Comparison of ENCODE assay signal across 8 mouse cellular contexts in genomic region chr13:93498211-93499166, GRCm38 (mm10). TPM values are rescaled to one million over a fixed set of nuclear protein-coding genes. Genes with fewer than 3 reads are reported as not detected.
A peak's percentile ranks its signal among the peaks of the same experiment; 100 is the strongest.
DNase-seq lines count a peak whose midpoint lies in the region.

No protein-coding gene starts in this region.

- peak; percentile 46 for DNase-seq in NIH3T3 (ENCODE audit: low read depth)
- peak; percentile 26 for DNase-seq in cerebellum, adult 9-10 months
- DNase-seq in frontal cortex, adult 2 months (ENCODE audit: extremely low spot score in 1 of 2, low spot score in 1 of 2) = peak; percentile 13
- DNase-seq in hindbrain, embryonic 10.5 days (ENCODE audit: low spot score) = peak; percentile 69
- DNase-seq in layer of hippocampus, postnatal 36 days = peak; percentile 31 to 37
- DNase-seq in retina, postnatal 7 days (ENCODE audit: low read depth, low spot score) = peak; percentile 13
- peak; percentile 54 for DNase-seq in urinary bladder, adult 2 months (ENCODE audit: low spot score)

- no peaks in the 10 kb centered on the region for H3K9me3 ChIP-seq in hindbrain, embryonic 10.5 days

- under 1% methylated on average over 94 of the region's 94 CpGs for WGBS in hindbrain, embryonic 10.5 days
- 3% methylated on average over 81 of the region's 94 CpGs for WGBS in macrophage (ENCODE audit: missing documents)

- no peaks in the 10 kb centered on the region; the same call in 1 of the 2 replicates for H3K79me2 ChIP-seq in macrophage (ENCODE audit: inconsistent target)

- H3K4me1 ChIP-seq in hindbrain, embryonic 10.5 days (replicated peaks) = peaks cover 40% of the 10 kb centered on the region

- H3K27me3 ChIP-seq in hindbrain, embryonic 10.5 days (ENCODE audit: insufficient read depth, poor library complexity, severe bottlenecking) = no peaks in the 10 kb centered on the region

- peak overlapping the region; percentile 96 for H3K27ac ChIP-seq in hindbrain, embryonic 10.5 days
- H3K27ac ChIP-seq in macrophage = no peak overlapping the region

- peaks cover 19% of the 10 kb centered on the region for H3K36me3 ChIP-seq in hindbrain, embryonic 10.5 days
- no peaks in the 10 kb centered on the region for H3K36me3 ChIP-seq in macrophage (ENCODE audit: inconsistent target)

- H3K4me3 ChIP-seq in hindbrain, embryonic 10.5 days = peak overlapping the region; percentile 98
- peak overlapping the region; percentile 36 for H3K4me3 ChIP-seq in macrophage (ENCODE audit: inconsistent target)

RNA-seq across cellular contexts. Expression of gene Jmy, which starts 1.1 kb away (rescaled TPM):
- 14.4 and 14.5 TPM in 2 replicates for polyA plus RNA-seq in frontal cortex, adult 2 months (2012; rRNA removed)
- polyA plus RNA-seq in hindbrain, embryonic 10.5 days (2016; fragmentation: Nextera tagmentation; extraction: Ambion mirVana) = 3.9 and 4.0 TPM in 2 replicates
- total RNA-seq in layer of hippocampus, postnatal 36 days (2021) = 10 to 100 TPM; 40.9 to 41.8 TPM
- 10 to 100 TPM in 7 of 26 experiments, 1 to 10 TPM in 16, under 1 TPM in 3; 0.58 to 23.5 (median 5.6) TPM for total RNA-seq in macrophage (2018; cell fraction: chromatin; rRNA removed)
- total RNA-seq in macrophage (2018; cell fraction: cytosol; rRNA removed) = 10 to 100 TPM in 6 of 26 experiments, 1 to 10 TPM in 20; 1.4 to 11.4 (median 4.2) TPM
- total RNA-seq in macrophage (2018; cell fraction: nucleus; rRNA removed) = 10 to 100 TPM in 6 of 26 experiments, 1 to 10 TPM in 20; 1.8 to 19.2 (median 4.6) TPM
- polyA plus RNA-seq in macrophage (2018) = 3.3 to 4.6 TPM (median 4.3 TPM) in 3 replicates
- polyA plus RNA-seq in urinary bladder, adult 2 months (2012; rRNA removed) = 20.1 and 27.7 TPM in 2 replicates

Comparison
In these comparisons a context has a peak if more than half of its experiments do, and no peak if none do; other contexts are left out.
1. DNase-seq: peak in every context shown above with its lines; median percentile 69 in hindbrain, embryonic 10.5 days; 54 in urinary bladder, adult 2 months; 46 in NIH3T3; 34 in layer of hippocampus, postnatal 36 days; 26 in cerebellum, adult 9-10 months; 13 in frontal cortex, adult 2 months; 13 in retina, postnatal 7 days.